Mouse (Mus musculus) heart, postnatal 4 days (tissue): ENCODE measurements around the gene Pcsk2. TPM values are rescaled to one million over a fixed set of nuclear protein-coding genes. Genes with fewer than 3 reads are reported as not detected.

Experiments
- DNase-seq: peaks from one replicate; pipeline ENCODE4 v3.0.0; 2021
- total RNA-seq, 2 experiments: library from RNA; stranded (reverse); gene quantifications; 2 replicates each; pipeline ENCODE4 v1.2.3; 2021

Pcsk2 gene
- total RNA-seq, 2 experiments from 2014 or later, result 0.05 TPM; not detected in 1

DNA sequence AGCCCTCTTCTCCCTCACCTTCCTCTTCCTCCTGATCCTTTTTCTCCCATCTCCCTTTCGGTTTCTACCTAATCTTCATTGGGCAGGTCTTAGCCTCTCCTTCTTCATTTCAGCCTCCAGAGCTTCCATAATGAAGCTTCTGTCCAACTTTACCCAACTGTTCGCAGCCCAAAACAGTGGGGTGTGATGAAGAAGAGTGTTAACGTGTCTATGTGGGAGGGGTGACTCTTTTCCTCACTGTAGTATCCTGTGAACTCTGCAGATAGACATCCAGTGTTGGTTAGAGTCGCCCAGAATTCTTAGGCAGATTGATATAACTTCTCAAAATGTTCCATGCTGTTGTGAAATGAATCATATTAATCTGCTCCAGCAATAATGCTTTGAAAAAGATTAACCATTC is 98.4 kb downstream of the Pcsk2 start:
- DNase-seq, result no peak

DNA sequence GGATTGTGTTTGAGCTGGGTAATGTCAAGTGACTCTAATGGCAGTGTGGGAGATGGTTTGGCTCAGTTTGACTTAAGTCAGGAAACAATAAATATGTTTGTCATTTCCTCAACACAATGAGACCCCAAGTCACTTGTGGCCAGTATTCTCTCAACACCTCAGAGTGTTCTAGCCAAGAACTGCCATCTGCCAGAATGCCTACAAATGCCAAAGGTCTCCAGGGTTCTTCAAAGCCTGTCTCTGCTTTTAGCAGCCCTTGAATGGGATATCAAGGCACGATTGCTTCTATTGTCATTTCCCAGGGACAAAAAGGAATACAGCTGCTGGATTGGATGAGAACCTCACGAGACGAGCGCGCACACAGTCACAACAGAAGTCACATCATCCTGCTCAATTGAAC is 100.0 kb downstream of the Pcsk2 start:
- no peak for DNase-seq

DNA sequence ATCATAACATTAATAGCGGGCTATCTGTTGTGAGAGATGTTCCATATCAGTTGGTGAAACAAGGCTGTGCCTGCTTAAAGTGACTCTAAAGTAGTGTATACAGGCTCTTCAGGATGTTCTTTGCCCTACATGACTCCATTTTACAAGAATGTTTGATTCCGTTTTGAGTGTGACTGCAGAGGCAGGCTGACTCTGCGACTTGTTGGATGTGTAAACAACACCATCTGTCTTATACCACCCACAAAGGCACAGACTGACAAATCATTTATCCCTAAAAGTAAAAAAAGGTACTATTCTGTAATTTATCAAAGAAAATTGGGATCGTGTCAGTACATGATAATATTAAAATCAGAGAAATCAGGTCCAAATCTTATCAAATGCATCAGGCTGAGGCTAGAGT is 108.7 kb downstream of the Pcsk2 start:
- DNase-seq, result no peak

DNA sequence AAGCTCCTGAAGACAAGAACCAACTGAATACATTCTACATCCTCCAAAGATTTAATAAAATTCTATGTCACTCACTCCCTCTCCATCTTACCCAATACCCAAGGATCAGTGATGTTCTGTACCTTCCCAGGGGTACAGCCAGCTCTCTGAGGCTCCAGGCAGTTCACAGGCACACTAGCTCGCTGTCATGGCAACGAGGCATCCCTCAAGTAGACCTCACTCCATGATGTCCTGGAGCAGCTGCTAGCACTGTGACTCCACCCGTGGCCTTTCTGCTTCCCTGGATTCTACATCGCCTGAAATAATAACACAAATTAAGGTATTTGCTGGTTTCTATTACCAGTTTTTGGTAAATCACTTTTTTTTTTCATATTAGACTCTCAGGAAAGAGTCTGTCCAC is 111.0 kb downstream of the Pcsk2 start:
- DNase-seq, result no peak

DNA sequence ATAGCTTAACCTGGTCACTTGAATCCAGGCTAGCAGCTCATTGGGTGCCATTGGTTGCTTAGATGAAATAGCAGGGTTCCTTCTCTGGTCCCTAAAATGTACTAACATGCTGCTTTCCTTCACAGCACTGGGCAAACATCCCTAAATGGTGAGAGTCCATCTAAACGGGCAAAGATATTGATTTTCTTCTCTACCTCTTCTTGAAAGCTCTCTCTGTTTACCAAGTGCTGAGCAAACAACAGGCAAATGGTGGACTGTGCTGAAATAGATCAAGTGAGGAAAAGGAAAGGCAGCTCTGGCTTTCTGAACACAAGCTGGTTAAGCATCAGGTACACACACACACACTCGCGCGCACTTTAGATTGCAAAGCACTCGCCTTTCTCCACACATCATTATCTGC is 120.8 kb downstream of the Pcsk2 start:
- no peak for DNase-seq

DNA sequence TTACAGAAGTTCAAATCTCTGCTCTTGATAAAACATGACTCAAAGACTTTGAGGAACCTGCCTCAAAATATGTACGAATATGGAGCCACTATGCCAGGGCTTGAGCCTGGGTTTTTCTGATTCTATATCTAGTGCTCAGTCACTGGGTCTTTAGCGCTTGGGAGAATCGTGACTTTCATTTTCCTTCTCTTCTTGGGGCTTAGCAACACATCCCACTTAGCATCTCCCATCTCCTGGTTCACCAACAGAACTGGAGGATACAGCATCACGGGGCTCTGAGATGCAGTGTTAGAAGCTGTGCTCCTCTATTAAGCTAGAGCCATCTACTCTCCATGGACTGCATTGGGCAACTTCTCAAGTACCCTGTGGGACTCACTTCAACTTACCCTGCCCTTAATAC is 131.9 kb downstream of the Pcsk2 start:
- DNase-seq, result no peak

DNA sequence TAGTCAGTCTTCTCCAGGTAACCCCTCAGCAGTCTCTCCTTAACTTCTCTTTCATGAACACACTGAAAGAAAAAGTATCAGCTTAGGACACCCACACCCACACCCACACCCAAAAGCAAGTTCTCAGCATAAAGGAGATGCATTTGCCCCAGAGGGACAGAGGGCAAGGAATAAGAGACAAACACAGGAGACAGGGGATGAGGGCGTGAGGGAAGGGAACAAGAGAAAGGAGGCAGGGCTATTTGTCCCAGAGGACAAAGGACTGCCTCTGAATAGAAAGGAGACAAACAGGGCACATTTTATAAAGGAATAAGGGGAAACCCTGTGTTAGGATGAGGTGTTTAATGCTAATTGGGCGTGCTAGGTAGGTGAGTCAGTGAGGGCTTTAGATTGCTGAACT is 133.6 kb downstream of the Pcsk2 start:
- no peak for DNase-seq

- no peak for DNase-seq
These were observed 136.1 kb downstream of the Pcsk2 start for GRCm38 (mm10) chr2:143681873-143682555.

- DNase-seq, result no peak
These were observed 137.6 kb downstream of the Pcsk2 start for GRCm38 (mm10) chr2:143683513-143683912.

DNA sequence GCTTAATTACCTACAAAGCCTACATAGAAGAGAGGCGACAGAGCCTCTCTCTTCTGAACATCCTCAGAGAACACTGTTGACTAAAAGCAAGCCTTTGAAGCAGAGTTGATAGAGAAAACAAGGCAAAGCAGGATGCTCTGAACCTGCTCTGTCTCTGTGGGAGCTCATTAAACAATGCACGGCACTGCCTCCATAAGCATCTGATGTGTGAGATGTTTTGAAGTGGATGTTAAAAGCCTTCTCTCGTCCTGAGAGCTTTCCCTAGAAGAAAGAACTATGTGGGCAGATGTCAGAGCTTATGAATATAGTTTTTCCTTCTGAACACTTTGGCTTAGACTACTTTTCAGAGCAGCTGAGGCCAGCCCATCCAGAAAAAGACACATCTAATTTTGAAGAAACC is 145.3 kb downstream of the Pcsk2 start:
- DNase-seq, result no peak

DNA sequence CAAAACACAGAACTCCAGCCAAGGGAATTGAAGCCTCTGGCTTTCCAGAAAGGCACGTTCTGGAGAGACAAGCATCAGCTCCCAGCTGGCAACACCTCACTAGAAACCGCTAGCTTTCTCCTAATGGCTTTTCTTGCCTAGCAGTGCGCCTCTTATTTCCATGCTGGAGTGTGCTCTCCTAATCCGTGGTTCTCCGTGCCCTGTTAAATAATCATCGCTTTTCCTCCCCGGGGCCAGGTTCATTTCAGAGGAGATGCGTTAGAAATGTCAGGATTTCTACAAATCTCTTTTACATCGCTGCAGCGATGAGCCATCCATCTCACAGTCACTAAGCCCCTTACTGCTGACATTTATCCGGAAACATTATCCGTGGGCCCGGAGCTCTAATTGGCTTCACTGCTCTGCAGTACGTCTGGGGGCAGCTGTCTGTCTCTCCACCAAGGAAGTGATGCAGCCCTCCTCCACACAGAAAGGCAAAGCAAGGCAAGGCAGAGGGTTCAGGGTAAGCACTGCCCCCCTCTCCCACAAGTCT is 150.1 kb downstream of the Pcsk2 start:
- no peak for DNase-seq

- no peak for DNase-seq
These were observed 150.7 kb downstream of the Pcsk2 start for GRCm38 (mm10) chr2:143696704-143697103.

DNA sequence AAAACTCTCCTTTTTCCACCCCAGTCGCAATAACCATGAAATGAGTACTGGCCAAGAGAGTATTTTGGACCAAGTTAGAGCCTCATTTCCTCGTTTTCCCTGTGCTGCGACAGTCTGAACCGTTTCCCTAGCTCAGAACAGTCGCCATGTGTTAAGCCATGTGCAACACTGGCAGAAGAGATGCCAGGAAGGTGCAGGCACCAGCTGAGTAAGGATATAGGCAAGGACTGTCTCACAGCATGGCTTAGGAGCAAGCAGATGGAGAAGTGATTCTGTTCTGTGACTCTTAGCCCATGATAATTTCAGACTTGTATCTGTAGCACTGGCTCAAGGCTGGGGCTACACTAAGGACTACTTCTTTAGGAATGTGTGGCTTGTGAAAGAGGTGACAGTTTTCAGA is 155.2 kb downstream of the Pcsk2 start:
- DNase-seq, result no peak

DNA sequence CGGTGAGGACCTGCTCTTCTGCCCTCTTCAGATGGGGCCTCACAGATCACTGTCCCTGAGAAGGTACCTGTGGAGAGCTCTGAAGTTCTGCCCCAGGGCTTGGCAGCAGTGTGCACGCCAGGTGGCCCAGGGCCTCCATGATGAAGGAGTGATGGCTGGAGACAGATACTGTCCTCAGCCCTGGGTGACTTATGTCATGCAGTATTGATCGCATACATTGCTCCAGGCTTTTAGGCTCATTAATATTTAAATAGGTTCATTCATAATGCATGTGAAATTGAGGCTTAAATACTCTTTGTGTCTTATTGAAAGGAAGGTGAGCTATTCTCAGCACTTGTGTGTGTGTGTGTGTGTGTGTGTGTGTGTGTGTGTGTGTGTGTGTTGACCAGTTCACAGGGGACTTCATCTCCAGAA is 157.0 kb downstream of the Pcsk2 start:
- no peak for DNase-seq

GRCm38 (mm10) chr2:143708205-143708604 is 162.2 kb downstream of the Pcsk2 start:
- no peak for DNase-seq

GRCm38 (mm10) chr2:143709249-143709648 is 163.3 kb downstream of the Pcsk2 start:
- no peak for DNase-seq

- DNase-seq, result no peak
These were observed 164.0 kb downstream of the Pcsk2 start for GRCm38 (mm10) chr2:143709979-143710378.

DNA sequence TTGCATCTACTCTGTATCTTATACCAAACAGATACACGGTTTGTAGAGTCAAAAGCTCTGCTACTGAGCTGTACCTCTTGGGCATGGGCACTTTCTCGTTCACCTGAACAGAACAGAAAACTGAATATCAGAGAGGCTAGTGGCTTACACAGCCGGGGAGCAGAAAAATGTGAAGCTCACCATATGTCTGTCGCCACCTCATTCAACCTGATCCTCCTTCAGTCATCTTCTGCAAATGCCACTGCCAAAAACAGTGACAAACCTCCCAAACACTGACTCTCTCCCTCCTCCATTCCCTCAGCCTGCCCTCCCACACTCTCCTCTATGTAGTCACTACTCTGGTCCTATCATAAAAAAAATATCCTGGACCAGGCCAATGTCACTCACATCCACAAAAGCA is 165.9 kb downstream of the Pcsk2 start:
- DNase-seq, result no peak

- no peak for DNase-seq
These were observed 166.9 kb downstream of the Pcsk2 start for GRCm38 (mm10) chr2:143712901-143713300.

DNA sequence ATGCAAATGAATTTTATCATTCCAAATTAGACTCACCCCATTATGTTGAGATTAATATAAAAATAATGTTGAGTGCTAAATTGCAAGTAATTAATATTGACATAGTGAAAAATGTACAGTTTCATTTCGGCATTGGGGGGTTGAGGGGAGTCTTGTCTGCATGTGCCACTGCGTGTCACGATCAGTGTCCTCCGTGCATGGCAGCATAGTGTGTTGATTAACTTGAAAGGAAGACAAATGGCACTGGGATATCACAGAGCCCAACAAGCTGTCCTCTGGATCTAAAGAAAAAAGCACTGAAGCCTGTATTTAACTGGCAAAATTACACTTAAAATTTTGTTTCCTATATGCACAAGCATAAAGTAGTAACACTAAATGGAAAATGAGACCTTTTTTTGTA is 167.9 kb downstream of the Pcsk2 start:
- no peak for DNase-seq

- no peak for DNase-seq
These were observed 169.2 kb downstream of the Pcsk2 start for GRCm38 (mm10) chr2:143715110-143715509.

DNA sequence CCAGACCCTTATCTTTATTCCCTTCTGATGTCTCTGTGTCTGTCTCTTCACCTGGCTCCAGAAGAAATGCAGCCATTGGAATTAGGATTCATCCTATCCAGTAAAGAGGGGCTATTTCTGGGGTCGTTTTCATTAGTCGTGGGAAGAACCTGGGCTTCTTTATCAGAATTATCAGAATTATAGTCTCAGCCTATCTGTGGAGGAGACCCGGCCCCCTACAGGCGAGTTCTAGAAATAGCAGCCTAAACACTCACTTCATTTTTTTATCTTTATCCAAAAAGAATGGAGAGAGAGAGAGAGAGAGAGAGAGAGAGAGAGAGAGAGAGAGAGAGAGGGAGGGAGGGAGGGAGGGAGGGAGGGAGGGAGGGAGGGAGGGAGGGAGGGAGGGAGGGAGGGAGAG is 177.3 kb downstream of the Pcsk2 start:
- DNase-seq, result no peak

DNA sequence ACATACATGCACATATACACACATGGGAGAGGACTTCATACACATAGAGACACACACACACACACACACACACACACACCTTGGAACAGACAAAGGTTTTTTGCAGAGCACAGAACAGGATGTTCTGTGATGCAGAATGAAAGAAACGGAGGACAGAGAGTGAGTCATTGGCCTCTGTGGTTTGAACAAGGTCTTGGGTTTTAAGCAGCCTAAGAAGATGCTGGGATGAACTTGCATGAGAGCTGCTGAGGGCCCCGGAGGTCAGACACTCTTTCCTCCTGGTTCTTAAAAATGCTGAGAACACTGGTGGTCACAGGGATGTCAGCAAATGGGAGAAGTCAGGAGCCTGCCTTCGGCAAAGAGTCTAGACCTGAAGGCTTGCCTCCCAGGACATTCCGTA is 178.1 kb downstream of the Pcsk2 start:
- no peak for DNase-seq

GRCm38 (mm10) chr2:143724720-143725119 is 178.8 kb downstream of the Pcsk2 start:
- no peak for DNase-seq

GRCm38 (mm10) chr2:143732501-143732900 is 186.5 kb downstream of the Pcsk2 start:
- DNase-seq, result no peak
